Mouse (Mus musculus): ENCODE measurements around the gene Pomc.
"Not testable (repeated sequence)": the region's sequence is repeated elsewhere in the genome, so short reads cannot be mapped to it uniquely, and the experiment has no call there.

Pomc gene

GRCm38 (mm10) chr12:3954651-3955050, at the start of gene Pomc:
TSS of gene Pomc (plus strand) at chr12:3954951.
- DNase-seq (ENCODE audit: low spot score in 2 of 2) = no peak

DNA sequence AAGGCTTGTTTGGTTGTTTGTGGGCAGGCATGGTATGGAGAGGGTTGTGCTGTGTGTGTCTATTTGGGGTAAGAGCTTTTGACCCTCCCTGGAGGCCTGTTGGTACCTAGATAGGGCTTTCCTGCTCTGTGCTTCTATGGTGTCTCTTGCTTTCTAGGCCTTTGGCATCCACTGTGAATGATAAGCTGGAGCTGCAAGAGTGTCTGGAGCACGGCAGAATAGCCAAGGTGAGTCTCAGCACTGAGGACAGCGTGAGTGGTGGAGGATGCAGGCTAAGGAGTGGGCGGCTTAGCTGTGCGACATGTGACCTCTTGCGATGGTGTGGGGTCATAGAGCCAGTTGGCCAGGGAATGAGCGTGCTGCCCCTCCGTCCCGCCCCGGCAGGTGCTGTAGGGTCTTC, 49.3 kb upstream of the Pomc start:
- no peak for DNase-seq (ENCODE audit: low spot score in 2 of 2)

GRCm38 (mm10) chr12:3906308-3906707, 48.4 kb upstream of the Pomc start:
- DNase-seq (ENCODE audit: low spot score in 2 of 2) = no peak

DNA sequence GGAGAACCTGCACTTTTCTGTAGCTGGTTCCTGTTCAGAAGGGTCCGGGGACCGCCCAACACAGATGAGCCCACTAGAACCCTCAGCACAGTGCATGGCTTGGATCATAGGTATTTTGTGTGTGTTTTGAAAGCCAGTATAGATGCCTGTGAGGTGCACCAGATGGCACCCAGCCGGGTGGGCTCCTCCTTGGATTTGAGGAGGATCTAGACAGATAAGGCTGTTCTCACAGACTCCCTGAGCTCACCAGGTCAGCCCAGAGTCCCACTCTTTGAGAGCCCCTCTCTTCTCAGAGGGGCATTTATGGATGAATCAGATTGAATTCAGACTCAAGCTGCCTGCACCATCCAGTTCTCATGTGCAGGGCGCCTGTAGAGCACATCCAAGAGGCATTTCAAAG, 47.7 kb upstream of the Pomc start:
- no peak for DNase-seq (ENCODE audit: low spot score in 2 of 2)

DNA sequence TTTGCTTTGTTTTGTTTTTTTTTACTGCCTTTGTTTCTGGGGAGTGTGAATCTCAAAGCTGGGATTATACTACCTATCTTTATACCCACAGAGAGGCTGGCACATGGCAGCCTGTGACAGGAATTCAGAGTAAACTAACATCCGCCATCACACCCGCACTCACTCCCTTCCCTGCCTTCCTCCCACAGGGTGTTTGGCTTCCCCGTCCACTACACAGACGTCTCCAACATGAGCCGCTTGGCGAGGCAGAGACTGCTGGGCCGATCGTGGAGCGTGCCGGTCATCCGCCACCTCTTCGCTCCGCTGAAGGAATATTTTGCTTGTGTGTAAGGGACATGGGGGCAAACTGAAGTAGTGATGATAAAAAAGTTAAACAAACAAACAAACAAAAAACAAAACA, 47.3 kb upstream of the Pomc start:
- DNase-seq (ENCODE audit: low spot score in 2 of 2) = no peak

DNA sequence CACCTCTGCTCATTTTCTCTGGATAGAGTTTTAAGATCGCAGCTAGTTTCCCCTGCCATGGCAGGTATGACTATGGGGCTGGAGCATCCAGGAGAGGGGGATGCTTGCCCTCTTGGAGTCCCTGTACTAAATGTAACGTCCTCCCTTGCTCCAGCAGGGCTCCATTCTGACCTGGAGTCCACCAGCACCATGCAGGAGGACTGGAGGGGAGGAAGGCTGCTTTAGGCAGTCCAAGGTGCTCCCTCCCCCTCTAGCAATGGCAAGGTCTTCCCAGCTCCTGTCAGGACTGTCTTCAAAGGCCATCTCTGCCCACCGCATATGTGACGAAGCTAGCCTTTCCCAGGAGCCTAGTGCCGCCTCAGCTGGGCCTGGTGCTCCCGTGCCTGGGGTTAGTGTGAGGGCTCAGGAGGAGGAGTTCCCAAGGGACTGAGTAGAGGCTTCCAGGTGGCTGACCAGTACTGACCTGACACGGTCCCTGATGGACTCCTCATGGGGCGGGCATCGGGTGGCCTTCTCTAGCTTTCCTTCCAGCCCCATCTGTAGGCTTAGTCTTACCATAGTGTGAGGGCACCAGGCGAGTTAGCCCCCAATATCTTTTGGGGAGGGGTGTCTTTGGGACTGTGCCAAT, 44.2 kb upstream of the Pomc start:
- no peak for DNase-seq (ENCODE audit: low spot score in 2 of 2)

- DNase-seq (ENCODE audit: low spot score in 2 of 2) = no peak
These were observed 42.9 kb upstream of the Pomc start for GRCm38 (mm10) chr12:3911831-3912348.

DNA sequence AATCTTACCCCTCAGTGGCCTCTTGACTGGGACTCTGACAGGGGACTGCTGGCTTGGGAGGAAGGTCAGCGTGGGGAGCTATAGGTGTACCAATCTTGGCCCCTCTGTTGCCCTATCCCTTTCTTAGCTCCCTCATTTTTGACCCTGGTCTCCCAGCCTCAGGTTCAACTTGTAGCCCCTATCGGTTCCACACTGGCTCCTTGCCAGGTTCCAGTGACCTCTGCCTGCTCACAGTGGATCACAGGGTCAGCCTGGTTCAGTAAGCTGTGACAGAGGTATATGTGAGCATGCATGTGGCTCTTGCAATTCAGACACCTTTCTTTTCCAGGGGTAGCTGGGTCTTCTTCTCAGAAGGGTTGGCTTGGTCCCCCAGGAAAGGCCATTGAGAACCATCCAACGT, 38.9 kb upstream of the Pomc start:
- no peak for DNase-seq (ENCODE audit: low spot score in 2 of 2)

GRCm38 (mm10) chr12:3917668-3918341, 36.9 kb upstream of the Pomc start:
- DNase-seq (ENCODE audit: low spot score in 2 of 2) = no peak

- no peak for DNase-seq (ENCODE audit: low spot score in 2 of 2)
These were observed 36.2 kb upstream of the Pomc start for GRCm38 (mm10) chr12:3918577-3918976.

DNA sequence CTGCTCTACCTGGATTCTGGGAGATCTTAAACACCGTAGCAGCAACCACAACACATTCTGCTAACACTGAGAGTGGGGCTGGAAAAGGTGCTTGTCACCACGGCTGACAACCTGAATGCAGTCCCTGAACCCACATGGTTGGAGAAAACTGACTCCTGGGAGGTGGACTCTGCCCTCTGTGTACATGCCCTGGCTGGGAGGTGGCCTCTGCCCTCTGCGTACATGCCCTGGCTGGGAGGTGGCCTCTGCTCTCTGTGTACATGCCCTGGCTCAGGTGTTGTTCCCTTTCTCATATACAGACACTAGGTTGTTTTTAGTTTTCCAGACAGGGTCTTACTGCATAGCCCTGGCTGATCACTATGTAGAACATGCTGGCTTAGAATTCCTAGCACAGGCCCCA, 35.3 kb upstream of the Pomc start:
- no peak for DNase-seq (ENCODE audit: low spot score in 2 of 2)

- DNase-seq (ENCODE audit: low spot score in 2 of 2) = peak; percentile 24 to 38
These were observed 28.6 kb upstream of the Pomc start for GRCm38 (mm10) chr12:3926127-3926526.

- no peak for DNase-seq (ENCODE audit: low spot score in 2 of 2)
These were observed 25.9 kb upstream of the Pomc start for GRCm38 (mm10) chr12:3928841-3929240.

DNA sequence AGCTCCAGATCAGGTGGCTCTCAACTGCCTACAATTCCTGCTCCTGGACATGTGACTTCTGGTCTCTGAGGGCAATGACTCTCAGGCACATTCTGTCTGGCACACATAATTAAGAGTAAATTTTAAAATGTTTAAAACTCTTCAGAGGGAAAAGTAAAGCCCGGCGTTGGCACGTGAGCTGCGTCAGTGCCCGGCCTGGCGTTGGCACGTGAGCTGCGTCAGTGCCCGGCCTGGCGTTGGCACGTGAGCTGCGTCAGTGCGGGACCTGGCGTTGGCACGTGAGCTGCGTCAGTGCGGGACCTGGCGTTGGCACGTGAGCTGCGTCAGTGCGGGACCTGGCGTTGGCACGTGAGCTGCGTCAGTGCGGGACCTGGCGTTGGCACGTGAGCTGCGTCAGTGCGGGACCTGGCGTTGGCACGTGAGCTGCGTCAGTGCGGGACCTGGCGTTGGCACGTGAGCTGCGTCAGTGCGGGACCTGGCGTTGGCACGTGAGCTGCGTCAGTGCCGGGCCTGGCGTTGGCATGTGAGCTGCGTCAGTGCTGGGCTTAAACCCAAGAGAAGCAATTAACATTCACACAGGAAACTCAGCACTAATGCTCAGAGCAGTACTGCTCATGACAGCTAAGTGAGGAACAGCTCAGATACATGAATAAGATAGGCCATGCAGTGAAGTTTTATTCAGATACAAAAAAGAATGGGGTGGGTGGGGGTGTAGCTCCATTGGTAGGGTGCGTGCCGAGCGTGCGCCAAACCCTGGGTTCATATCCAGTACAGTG, 24.5 kb upstream of the Pomc start:
- not testable (repeated sequence) for DNase-seq (ENCODE audit: low spot score in 2 of 2)

- no peak for DNase-seq (ENCODE audit: low spot score in 2 of 2)
These were observed 12.7 kb upstream of the Pomc start for GRCm38 (mm10) chr12:3942026-3942425.

- DNase-seq (ENCODE audit: low spot score in 2 of 2) = no peak
These were observed 10.2 kb upstream of the Pomc start for GRCm38 (mm10) chr12:3944454-3945073.

GRCm38 (mm10) chr12:3947503-3947902, 7.2 kb upstream of the Pomc start:
- DNase-seq (ENCODE audit: low spot score in 2 of 2) = no peak

GRCm38 (mm10) chr12:3955371-3955770, 620 bp downstream of the Pomc start:
- no peak for DNase-seq (ENCODE audit: low spot score in 2 of 2)

GRCm38 (mm10) chr12:3956351-3956750, 1.6 kb downstream of the Pomc start:
- no peak for DNase-seq (ENCODE audit: low spot score in 2 of 2)

DNA sequence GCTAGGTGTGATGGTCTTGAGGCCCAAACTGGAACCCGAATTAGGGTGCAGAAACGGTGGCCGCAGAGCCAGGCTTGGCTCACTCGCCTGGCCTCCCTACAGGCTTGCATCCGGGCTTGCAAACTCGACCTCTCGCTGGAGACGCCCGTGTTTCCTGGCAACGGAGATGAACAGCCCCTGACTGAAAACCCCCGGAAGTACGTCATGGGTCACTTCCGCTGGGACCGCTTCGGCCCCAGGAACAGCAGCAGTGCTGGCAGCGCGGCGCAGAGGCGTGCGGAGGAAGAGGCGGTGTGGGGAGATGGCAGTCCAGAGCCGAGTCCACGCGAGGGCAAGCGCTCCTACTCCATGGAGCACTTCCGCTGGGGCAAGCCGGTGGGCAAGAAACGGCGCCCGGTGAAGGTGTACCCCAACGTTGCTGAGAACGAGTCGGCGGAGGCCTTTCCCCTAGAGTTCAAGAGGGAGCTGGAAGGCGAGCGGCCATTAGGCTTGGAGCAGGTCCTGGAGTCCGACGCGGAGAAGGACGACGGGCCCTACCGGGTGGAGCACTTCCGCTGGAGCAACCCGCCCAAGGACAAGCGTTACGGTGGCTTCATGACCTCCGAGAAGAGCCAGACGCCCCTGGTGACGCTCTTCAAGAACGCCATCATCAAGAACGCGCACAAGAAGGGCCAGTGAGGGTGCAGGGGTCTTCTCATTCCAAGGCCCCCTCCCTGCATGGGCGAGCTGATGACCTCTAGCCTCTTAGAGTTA, 5.2 kb downstream of the Pomc start:
- DNase-seq (ENCODE audit: low spot score in 2 of 2) = peak; percentile 87 to 88

- DNase-seq (ENCODE audit: low spot score in 2 of 2) = no peak
These were observed 5.8 kb downstream of the Pomc start for GRCm38 (mm10) chr12:3960553-3960952.
